Mouse (Mus musculus) MEL-GATA-1-ER (cell line): ENCODE measurements around the gene Kirrel3.

Experiments
- DNase-seq: peaks from one replicate; pipeline ENCODE4 v3.0.0-alpha.2; 2012; ENCODE audit warnings: low read depth; ENCODE audit errors: extremely low read depth

Kirrel3 gene

DNA sequence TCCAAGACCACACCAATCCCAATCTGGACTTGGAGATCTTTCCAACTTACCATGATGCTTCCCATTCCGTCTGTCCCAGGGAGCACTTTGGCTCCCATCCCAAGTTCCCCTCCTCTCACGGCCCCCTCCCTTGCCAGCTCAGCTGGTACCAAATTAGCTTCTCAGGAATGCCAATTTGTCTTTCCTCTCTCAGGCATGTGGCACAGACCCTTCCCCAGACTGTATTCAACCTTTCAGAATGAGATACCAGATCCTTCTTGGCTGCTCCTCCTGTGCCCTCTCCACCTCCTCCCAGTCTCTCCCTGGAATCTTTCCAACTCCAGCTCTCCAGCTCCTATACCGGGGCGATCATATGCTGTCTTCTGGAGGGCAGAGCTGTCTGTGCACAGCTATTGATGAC is 264.2 kb downstream of the Kirrel3 start:
- DNase-seq, result no peak

DNA sequence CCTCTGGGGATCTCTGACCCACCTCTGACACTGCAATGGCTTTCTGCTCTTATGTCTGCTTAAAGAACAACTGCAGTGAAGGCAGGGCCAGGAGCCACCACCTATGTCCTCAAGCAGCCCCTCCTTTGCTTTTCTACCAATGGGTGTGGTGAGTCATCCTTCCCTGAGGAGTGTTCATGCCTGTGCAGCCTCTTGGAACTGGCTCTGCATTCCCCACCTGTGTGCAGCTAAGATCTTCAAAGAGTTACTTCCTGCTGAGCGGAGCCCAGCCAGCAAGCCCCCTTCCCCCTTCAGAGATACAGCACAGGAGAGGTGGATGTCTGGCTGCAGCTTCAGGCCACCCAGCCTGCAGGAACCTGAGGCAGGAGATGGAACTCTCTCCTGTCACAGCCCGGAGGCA is 265.2 kb downstream of the Kirrel3 start:
- DNase-seq, result no peak

DNA sequence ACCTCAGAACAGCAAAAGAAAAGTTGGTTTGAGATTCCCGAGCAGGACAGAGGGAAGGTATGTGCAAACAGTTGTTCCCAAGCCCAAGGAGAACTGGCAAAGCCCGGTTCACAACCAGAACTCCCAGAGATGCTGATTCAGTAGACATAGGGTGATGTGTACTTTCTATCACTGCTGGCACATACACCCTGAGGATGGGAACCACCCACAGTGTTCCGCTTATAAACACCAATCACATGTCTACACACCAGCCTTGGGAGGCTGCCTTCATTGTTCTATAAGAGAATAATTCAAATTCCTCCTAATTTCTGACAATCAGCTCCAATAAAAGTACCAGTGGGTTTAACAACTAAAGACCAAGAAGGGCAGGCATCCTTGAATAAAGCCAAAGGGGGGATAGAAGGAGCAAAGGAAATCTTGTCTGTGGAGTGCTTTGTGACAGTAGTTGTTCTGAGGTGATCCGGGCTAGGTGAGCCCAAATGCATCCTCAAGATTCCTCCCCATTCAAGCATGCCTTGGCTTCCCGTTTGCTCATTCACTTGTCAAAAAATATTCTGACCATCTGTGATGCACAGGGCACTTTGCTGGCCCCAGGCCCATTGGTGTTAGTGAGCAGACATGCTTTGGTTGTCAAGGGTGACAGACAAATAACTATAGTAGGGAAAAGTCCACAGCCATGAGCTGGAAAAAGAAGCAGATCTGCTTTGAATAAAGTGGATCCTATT is 266.5 kb downstream of the Kirrel3 start:
- DNase-seq, result no peak

DNA sequence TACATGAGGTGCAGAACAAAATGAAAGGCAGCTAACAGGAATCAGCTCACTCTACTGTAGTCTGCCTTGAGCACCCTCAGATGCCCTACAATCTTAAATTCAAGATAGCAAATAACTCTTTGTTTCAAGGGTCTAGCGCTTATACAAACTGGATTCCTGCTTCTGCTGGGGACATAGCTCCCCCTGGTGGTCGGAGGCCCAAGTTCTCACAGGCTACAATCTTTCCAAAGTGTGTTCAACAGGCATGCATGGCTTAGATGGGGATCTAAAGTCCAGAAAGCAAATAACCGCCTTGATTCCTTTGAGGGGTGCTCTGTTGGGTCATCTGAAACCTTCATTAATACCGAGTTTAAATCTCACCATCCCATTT is 267.1 kb downstream of the Kirrel3 start:
- DNase-seq, result no peak

DNA sequence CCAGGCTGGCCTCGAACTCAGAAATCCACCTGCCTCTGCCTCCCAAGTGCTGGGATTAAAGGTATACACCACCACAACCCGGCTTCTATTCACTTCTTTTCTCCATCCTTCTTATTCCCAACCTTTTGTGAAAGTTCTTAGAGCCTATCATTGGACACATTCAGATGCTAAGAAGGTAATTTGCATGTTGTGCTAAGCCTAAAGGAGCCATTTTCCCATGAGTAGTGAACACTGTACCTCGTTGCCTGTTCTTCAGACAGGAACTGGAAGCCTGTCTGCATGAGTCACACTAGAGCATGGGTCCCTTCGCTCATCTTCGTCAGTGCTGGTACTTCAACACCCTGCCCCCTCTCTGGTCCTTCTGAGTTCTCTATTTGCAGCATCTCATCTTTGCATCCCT is 268.2 kb downstream of the Kirrel3 start:
- DNase-seq, result no peak

DNA sequence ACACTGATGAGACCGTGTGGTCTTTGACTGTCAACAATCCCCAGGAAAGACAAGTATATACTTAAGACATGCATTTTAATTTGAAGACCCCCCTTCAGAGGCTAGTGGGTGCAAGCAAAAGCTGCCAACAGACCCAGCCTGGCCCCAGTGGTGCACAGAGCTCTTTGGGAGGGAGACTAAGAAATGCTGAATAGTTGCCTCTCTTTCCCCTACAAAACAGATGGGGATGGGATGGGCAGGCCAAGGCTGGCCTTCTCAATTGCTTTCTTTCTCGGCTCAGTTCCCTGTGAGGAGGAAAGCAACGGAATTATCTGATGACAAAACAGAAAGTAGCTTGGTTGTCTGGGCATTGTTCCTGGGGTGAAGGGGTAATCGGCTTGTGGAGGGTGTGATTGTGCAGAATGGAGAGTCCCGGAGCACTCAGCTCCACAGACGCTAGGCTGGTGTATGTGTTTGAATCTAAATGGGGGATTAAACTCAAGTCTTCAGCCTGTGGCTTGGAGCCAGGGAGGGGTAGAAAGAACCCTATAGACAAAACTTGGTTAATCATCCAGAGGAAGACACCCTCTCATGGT is 268.9 kb downstream of the Kirrel3 start:
- DNase-seq, result no peak

GRCm38 (mm10) chr9:34756055-34756454 is 270.4 kb downstream of the Kirrel3 start:
- DNase-seq, result no peak

- DNase-seq, result no peak
Measured at GRCm38 (mm10) chr9:34758925-34759324, 273.2 kb downstream of the Kirrel3 start.

DNA sequence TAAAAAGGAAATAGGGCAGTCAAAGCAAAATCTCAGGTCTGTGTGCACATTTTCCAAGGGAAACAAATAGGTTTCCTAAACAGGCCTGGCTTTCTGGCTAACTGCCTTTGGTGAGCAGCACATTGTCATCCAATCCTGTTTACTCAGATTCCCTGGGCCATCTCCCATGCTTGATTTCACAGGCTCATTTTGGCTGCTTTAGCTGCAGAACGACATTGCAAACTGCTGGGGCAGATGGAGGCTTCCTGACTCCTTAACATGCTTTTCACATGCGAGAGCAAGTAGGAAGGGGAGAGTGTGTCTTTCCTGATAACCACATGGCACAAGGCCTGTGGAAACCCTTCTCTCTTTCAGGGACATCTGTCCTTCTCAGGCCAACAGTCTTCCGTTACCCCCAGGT is 274.8 kb downstream of the Kirrel3 start:
- DNase-seq, result no peak

- DNase-seq, result no peak
Measured at GRCm38 (mm10) chr9:34766792-34767623, 281.3 kb downstream of the Kirrel3 start.

- DNase-seq, result no peak
Measured at GRCm38 (mm10) chr9:34768961-34769360, 283.3 kb downstream of the Kirrel3 start.

DNA sequence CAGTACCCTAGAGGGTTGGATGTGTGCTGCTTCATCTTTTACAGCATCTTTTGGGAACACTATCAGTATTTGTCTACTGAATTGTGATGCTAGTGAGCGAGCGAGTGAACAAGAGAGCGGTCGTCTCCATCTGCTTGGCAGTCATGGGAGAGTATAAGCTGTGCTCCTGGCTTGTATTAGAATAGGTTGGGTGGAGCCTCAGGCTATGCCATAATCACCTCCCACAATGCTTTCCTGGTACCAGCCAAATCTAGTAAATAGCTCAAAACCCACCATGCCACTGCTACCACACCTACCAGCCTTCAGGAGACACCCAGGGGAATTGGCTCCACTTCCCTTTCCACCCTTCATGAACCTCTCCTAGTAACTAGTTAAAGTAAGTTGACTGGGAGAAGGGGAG is 285.3 kb downstream of the Kirrel3 start:
- DNase-seq, result no peak

- DNase-seq, result no peak
Measured at GRCm38 (mm10) chr9:34771401-34771800, 285.7 kb downstream of the Kirrel3 start.

- DNase-seq, result no peak
Measured at GRCm38 (mm10) chr9:34772022-34772437, 286.3 kb downstream of the Kirrel3 start.

DNA sequence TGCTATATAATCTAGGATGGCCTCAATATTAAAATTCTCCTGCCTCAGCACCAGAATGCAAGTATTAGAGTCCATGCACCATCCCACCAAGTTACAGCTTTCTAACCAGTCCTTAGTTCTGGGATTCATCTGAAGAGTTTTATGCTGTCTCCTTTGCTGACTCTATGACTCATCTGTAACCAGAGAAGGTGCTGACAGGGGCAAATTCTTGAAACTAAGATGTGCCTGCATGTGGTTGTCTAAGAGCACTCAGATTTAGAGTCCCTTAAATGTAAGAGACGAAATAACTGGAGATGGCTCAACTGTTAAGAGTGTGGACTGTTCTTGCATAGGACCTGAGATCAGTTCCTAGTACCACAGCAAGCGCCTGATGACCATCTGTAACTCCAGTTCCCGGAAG is 295.7 kb downstream of the Kirrel3 start:
- DNase-seq, result no peak

- DNase-seq, result no peak
Measured at GRCm38 (mm10) chr9:34787915-34788314, 302.2 kb downstream of the Kirrel3 start.

DNA sequence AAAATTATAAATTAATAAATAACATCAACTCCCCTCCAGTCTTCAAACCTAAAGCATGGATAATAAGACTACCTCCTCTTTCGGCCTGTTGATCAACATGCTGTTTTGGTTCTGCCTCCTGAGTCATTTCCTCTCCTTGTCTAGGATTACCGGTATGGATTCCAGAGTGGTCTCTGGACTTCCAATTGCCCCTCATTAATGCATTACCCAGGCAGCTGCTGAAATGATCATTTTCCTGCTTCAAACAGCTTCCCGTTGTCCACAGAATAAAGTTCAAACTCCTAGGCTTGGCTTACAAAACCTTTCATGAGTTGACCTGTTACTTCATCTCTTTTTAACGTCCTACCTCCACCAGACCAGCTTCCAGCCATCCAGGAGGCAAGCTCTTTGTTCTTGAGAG is 309.5 kb downstream of the Kirrel3 start:
- DNase-seq, result no peak

- DNase-seq, result no peak
Measured at GRCm38 (mm10) chr9:34797688-34798339, 312.1 kb downstream of the Kirrel3 start.

DNA sequence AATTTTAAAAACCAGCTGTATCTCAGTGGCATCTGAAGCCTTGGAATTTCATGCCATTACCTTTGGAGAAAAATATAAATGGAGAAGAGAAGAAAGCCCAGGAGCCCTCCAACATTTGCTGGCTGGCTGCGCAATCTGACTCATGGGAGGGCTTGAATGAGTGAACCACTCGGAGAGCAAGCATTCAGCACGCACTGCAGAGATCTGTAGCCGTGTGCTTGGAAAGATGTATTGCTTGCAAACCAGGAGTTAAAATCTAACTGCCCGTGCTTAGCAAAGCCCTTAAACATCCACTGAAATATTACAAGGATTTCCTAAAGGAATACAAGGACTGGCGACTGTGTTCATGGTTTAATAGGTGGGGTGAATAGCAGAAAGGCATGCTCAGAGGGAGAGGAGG is 316.0 kb downstream of the Kirrel3 start:
- DNase-seq, result no peak

- no peak for DNase-seq
Measured at GRCm38 (mm10) chr9:34806854-34807253, 321.2 kb downstream of the Kirrel3 start.

DNA sequence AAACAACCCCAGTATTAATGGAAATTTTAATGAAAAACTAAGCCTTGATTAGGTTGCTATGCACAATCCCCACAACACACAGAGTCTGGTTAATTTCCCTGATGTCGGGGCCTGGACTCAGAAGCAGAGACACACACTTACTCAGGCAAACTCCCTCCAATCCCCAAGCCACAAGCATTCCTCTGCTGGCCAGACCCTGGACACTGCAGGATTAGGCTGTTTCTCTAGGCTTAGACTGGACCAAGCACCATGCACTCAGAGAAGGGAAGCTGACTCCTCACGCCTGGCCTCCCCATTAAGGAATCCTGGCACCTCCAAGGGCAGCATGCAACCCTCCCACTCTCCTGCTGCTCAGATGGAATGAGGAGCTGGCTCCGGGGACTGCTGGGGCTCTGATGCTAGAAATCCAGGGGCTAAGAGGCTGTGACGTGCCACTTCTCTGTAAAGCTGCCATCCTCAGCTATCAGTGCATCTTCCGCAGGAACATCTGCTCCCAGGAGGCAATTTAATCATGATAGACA is 324.4 kb downstream of the Kirrel3 start:
- no peak for DNase-seq
